Mouse (Mus musculus): ENCODE measurements around the gene Tango6. TPM values are rescaled to one million over a fixed set of nuclear protein-coding genes. Genes with fewer than 3 reads are reported as not detected.

The Tango6 gene
- total RNA-seq, 1 experiment: 13.6 TPM

DNA sequence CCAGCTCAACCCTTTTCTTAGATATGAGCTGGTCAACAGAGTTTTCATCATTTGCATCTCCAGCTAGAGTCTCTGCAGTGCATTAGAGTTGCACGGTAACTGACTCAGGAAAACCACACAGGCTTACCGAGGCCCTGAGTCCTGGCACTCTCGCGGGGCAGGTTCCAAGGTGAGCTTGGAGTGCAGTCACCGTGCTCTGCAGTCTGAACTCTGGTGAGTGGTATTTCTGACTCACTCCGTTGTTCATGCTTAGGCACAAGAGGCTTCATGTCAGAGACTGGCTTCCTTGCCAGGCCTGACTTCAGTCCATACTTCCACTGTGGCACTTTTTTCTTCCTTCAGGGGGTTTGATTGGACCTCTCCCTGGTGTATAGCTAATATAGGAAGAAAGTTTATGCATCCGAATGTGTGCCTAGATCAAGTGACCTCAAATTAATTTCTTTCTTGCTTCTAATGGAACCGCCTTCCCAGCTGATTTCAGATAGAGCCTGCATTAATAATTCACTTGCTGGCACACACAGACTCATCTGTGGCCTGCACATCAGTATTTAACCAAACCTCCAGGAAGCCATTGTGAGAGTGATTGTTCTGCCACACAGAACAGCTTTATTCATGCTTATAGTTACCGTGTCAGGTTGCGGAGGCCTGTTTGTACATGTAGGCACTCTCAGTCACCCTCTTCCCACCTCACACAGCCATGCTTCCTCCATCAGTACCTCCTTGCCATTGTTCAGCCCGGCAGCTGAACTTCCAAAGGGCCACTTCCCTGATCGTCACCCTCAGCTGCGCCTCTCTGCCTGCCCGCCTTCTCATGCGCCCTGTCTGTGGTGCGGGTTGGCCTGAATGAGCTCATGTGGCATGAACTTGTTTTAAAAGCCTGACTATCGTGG lies 136.0 kb downstream of the Tango6 start:
- Histone ChIP-seq H3K9me3 (ENCODE audit: control insufficient read depth, insufficient read depth, low read depth, low read length) (no peaks in the 10 kb centered on the region), H3K36me3 (ENCODE audit: control insufficient read depth, insufficient read depth, low read length, poor library complexity, severe bottlenecking) (peaks cover 10% of the 10 kb centered on the region; the same call in 1 of the 2 replicates), H3K9ac (ENCODE audit: insufficient read depth, low read depth, low read length, poor library complexity, severe bottlenecking) (no peak overlapping the region), H3K4me3 (ENCODE audit: insufficient read depth in 1 of 2, low read depth in 1 of 2, low read length in 2 of 2, poor library complexity in 1 of 2, severe bottlenecking in 1 of 2) (no peak overlapping the region), H3K27ac (ENCODE audit: insufficient read depth, low read depth, low read length, poor library complexity, severe bottlenecking) (no peak overlapping the region), H3K4me1 (ENCODE audit: control insufficient read depth in 2 of 2, insufficient read depth in 2 of 2, low read length in 2 of 2, poor library complexity in 1 of 2) (peaks cover 0 to 8% of the 10 kb centered on the region in 2 experiments; a peak in 2 of 4 replicates)
- TF ChIP-seq ZNF384 (IDR thresholded peaks at IDR 0.05; ENCODE audit: low read depth, low read length) (no peak), MAFK (IDR thresholded peaks at IDR 0.05; ENCODE audit: insufficient read depth, low read depth, low read length) (no peak), CHD2 (IDR thresholded peaks at IDR 0.05; ENCODE audit: low read depth, low read length) (no peak), HCFC1 (IDR thresholded peaks at IDR 0.05; ENCODE audit: borderline replicate concordance, insufficient read depth, low read length) (no peak), ZC3H11A (IDR thresholded peaks at IDR 0.05; ENCODE audit: borderline replicate concordance, low read depth, low read length) (no peak)
- in situ Hi-C loops (cut with MboI; ENCODE audit: low sequenced_read_pairs in 2 of 2, unreplicated experiment in 2 of 2): no loop called here
- no peak for DNase-seq (ENCODE audit: low read depth, low spot score)

DNA sequence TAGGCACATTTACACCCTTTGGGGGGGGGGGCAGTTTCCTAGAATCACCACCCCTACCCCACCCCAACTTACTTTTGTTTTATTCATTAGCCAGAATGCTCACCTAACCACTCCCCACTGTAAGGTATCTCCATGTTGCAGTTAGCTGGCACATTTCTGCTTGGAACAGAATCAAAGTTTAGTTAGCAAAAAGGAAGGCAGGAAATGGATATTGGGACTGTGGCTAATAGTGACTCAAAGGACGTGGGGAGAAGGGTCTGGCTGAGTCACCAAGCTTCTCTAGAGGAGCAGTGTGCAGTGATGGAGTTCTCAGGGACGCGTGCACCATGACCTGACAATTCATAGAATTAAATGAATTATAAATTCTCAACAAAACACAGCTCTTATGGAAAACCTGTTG lies 136.7 kb downstream of the Tango6 start:
- Histone ChIP-seq H3K36me3 (ENCODE audit: control insufficient read depth, insufficient read depth, low read length, poor library complexity, severe bottlenecking) (peaks cover 10% of the 10 kb centered on the region; the same call in 1 of the 2 replicates), H3K9ac (ENCODE audit: insufficient read depth, low read depth, low read length, poor library complexity, severe bottlenecking) (no peak overlapping the region), H3K4me1 (ENCODE audit: control insufficient read depth in 2 of 2, insufficient read depth in 2 of 2, low read length in 2 of 2, poor library complexity in 1 of 2) (peaks cover 0 to 8% of the 10 kb centered on the region in 2 experiments; a peak in 2 of 4 replicates), H3K9me3 (ENCODE audit: control insufficient read depth, insufficient read depth, low read depth, low read length) (no peaks in the 10 kb centered on the region), H3K27ac (ENCODE audit: insufficient read depth, low read depth, low read length, poor library complexity, severe bottlenecking) (no peak overlapping the region; the same call in 1 of the 2 replicates), H3K4me3 (ENCODE audit: insufficient read depth in 1 of 2, low read depth in 1 of 2, low read length in 2 of 2, poor library complexity in 1 of 2, severe bottlenecking in 1 of 2) (no peak overlapping the region)
- in situ Hi-C loops (cut with MboI; ENCODE audit: low sequenced_read_pairs in 2 of 2, unreplicated experiment in 2 of 2): no loop called here
- TF ChIP-seq CHD2 (IDR thresholded peaks at IDR 0.05; ENCODE audit: low read depth, low read length) (no peak), ZNF384 (IDR thresholded peaks at IDR 0.05; ENCODE audit: low read depth, low read length) (no peak), HCFC1 (IDR thresholded peaks at IDR 0.05; ENCODE audit: borderline replicate concordance, insufficient read depth, low read length) (no peak), MAFK (IDR thresholded peaks at IDR 0.05; ENCODE audit: insufficient read depth, low read depth, low read length) (no peak), ZC3H11A (IDR thresholded peaks at IDR 0.05; ENCODE audit: borderline replicate concordance, low read depth, low read length) (no peak)
- DNase-seq (ENCODE audit: low read depth, low spot score): no peak

DNA sequence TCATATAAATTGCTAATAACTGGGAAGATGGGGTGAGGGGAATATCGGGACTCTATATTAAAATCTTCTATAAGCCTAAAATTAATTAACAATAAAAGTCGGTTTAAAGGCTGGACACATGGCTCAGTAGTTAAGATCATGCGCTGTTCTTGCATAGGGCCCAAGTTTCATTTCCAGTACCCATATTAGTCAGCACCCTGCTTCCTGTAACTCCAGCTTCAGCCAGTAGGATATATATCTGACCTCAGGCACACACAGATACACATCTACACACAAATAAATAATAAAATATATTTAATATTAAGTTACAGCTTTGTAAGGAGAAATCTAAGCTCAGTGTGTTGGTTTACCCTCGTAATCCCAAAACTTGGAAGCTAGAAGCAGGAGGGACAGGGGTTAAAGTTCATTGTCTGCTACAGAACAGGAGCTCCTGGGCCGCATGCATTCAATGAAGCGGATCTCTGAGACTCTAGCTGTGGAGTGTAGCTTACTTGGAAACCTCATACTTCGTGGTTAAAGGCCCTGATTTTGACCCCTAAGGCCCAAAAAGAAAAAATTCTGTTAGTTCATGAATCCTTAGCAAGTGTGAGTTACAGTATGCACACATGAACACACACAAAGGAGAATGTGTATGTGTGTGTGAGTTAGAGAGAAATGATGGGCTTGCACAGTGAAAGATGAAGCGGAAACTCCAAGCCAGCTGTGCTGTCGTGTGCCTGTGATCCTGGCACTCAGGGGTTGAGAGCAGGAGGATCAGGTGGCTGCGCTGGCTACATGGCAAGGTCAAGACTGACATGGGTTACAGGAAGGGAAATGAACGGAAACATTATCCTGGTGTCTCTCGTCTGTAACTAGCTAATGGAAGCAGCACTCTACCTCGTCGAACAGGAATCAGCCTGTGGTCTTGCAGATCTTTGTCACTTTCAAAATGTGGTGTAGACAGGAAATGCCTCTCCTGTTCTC lies 138.0 kb downstream of the Tango6 start:
- Histone ChIP-seq H3K9me3 (ENCODE audit: control insufficient read depth, insufficient read depth, low read depth, low read length) (no peaks in the 10 kb centered on the region), H3K27ac (ENCODE audit: insufficient read depth, low read depth, low read length, poor library complexity, severe bottlenecking) (no peak overlapping the region), H3K4me3 (ENCODE audit: insufficient read depth in 1 of 2, low read depth in 1 of 2, low read length in 2 of 2, poor library complexity in 1 of 2, severe bottlenecking in 1 of 2) (no peak overlapping the region), H3K36me3 (ENCODE audit: control insufficient read depth, insufficient read depth, low read length, poor library complexity, severe bottlenecking) (peaks cover 10% of the 10 kb centered on the region; the same call in 1 of the 2 replicates), H3K9ac (ENCODE audit: insufficient read depth, low read depth, low read length, poor library complexity, severe bottlenecking) (no peak overlapping the region), H3K4me1 (ENCODE audit: control insufficient read depth in 2 of 2, insufficient read depth in 2 of 2, low read length in 2 of 2, poor library complexity in 1 of 2) (peaks cover 0 to 8% of the 10 kb centered on the region in 2 experiments; a peak in 2 of 4 replicates)
- in situ Hi-C loops (cut with MboI; ENCODE audit: low sequenced_read_pairs in 2 of 2, unreplicated experiment in 2 of 2): no loop called here
- TF ChIP-seq HCFC1 (IDR thresholded peaks at IDR 0.05; ENCODE audit: borderline replicate concordance, insufficient read depth, low read length) (no peak), ZNF384 (IDR thresholded peaks at IDR 0.05; ENCODE audit: low read depth, low read length) (no peak), CHD2 (IDR thresholded peaks at IDR 0.05; ENCODE audit: low read depth, low read length) (no peak), MAFK (IDR thresholded peaks at IDR 0.05; ENCODE audit: insufficient read depth, low read depth, low read length) (no peak), ZC3H11A (IDR thresholded peaks at IDR 0.05; ENCODE audit: borderline replicate concordance, low read depth, low read length) (no peak)
- no peak for DNase-seq (ENCODE audit: low read depth, low spot score)

DNA sequence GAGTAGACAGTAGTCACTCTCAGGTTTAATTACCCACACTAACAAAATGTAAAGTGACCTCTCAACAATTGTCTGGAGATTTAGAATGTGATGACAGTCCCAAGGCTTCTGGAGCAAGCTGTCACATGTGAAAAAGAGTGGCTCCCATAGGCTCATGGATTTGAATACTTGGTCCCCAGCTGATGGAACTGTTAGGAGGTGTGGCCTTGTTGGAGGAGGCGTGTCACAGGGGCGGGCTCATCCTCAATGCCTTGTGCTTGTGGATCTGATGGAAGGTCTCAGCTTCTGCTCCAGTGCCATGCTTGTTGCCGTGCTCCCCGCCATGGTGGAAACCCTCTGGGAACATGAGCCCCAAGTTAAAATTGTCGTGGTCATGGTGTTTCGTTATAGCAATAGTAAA lies 146.1 kb downstream of the Tango6 start:
- H3K27ac ChIP-seq (ENCODE audit: insufficient read depth, low read depth, low read length, poor library complexity, severe bottlenecking): no peak overlapping the region
- no peaks in the 10 kb centered on the region for H3K9me3 ChIP-seq (ENCODE audit: control insufficient read depth, insufficient read depth, low read depth, low read length)
- no peak for TF ChIP-seq ZNF384 (IDR thresholded peaks at IDR 0.05; ENCODE audit: low read depth, low read length)
- TF ChIP-seq ZC3H11A (IDR thresholded peaks at IDR 0.05; ENCODE audit: borderline replicate concordance, low read depth, low read length): no peak
- TF ChIP-seq HCFC1 (IDR thresholded peaks at IDR 0.05; ENCODE audit: borderline replicate concordance, insufficient read depth, low read length): no peak
- TF ChIP-seq CHD2 (IDR thresholded peaks at IDR 0.05; ENCODE audit: low read depth, low read length): no peak
- no peak for TF ChIP-seq MAFK (IDR thresholded peaks at IDR 0.05; ENCODE audit: insufficient read depth, low read depth, low read length)
- no peak overlapping the region for H3K9ac ChIP-seq (ENCODE audit: insufficient read depth, low read depth, low read length, poor library complexity, severe bottlenecking)
- H3K4me1 ChIP-seq (ENCODE audit: control insufficient read depth in 2 of 2, insufficient read depth in 2 of 2, low read length in 2 of 2, poor library complexity in 1 of 2): peaks cover 0 to 2% of the 10 kb centered on the region in 2 experiments; a peak in 1 of 4 replicates
- H3K36me3 ChIP-seq (ENCODE audit: control insufficient read depth, insufficient read depth, low read length, poor library complexity, severe bottlenecking): peaks cover 2% of the 10 kb centered on the region; the same call in 1 of the 2 replicates
- in situ Hi-C loops (cut with MboI; ENCODE audit: low sequenced_read_pairs in 2 of 2, unreplicated experiment in 2 of 2): no loop called here
- DNase-seq (ENCODE audit: low read depth, low spot score): no peak
- no peak overlapping the region for H3K4me3 ChIP-seq (ENCODE audit: insufficient read depth in 1 of 2, low read depth in 1 of 2, low read length in 2 of 2, poor library complexity in 1 of 2, severe bottlenecking in 1 of 2)

Data from ES-E14 (cell line).